Mouse (Mus musculus) cerebellum, adult 18-20 months (tissue): ENCODE measurements around the gene Dennd1b.

Experiments
- DNase-seq, 2 experiments: peaks; one replicate each; pipeline ENCODE4 v3.0.0; 2021

The Dennd1b gene

DNA sequence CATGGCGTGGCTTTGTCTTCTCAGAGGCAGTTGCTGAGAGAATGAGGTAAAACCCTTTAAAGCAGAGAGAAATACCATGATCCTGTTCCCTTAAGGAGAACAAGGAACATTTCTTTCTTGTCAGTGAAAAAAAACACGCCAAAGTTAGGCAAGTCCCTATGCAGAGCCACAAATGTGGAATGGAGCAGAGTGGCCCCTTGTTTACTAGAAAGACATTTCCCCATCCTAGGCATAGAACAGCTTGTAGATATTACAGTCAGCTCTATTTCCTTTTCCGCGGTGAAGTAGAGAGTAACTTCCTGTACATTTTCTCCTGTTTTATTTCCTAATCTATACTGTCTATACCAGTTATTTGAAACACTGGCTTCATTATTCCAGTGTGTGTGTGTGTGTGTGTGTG lies 243.0 kb downstream of the Dennd1b start:
- no peak for DNase-seq

DNA sequence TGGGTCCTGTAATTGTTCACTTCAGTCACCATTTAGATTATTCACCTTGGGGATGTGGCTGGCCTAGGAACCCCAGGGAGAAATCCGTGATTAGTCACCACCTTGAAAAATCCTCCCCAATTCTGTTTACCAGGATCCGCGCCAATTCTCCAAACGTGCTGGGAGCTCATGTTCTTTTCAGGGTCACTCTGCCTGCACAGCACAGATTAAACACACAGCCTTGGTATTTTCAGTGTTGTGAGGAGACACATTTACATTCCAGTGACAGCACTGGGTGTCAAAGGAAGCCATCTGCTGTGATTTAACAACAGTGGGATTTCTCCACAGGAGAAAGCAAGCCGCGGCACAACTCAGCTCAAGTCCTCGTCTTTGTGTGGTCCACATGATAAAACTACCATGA lies 246.6 kb downstream of the Dennd1b start:
- no peak for DNase-seq

DNA sequence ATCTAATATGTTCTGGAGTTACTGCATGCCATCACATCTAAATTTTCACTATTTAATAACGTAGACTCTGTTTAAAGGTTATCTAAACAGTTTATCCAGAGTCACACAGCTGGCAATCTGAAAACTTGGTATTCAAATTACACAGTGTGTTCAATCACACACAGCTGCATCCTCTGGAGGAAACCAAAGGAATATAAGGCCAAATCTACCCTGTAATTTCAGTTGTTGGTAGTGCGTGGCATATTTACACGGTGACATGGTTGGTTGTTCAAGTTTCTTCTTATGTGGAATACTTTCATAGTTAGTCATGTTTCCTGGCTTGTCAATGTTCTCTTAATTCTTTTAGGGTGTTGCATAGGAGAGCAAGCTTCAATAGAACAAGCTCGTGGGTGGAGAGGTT lies 247.3 kb downstream of the Dennd1b start:
- DNase-seq, result no peak

DNA sequence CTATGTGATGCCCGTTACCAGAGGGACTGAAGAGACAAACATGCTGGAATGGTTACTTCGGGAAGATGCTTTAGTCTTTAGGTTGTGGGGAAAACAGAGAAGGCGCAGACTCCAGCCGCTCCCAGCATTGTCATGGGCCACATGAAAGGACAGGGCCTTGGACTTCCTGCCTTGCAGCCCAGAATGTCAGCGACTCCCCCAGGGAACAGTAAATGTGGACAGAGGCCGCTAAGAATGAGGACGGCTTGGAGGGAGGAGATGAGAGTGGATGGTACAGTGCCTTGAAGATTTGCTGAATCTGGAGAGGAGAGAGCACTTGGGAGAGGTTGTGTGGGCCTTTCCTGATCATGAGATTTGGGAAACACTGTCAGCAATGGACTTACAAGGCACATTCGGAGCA lies 252.1 kb downstream of the Dennd1b start:
- DNase-seq, result no peak

DNA sequence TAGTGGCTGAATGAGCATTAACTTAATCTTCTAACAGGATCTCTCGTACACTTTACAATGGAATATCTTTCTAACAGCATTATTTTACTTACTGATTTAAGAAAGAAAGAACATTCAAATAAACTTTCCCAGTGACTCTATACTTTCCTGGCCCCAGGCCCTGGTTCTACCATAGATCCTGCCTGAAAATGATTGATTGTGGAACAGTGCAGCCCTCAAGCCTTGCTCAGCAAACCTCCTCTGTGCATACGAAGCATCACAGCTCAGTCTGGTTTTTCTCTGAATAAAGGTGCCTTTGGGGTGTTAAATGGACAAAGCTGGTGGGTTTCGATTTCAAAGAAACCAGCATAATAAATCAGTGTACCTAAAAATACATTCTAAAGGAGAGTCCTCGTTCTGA lies 260.6 kb downstream of the Dennd1b start:
- DNase-seq, result no peak

DNA sequence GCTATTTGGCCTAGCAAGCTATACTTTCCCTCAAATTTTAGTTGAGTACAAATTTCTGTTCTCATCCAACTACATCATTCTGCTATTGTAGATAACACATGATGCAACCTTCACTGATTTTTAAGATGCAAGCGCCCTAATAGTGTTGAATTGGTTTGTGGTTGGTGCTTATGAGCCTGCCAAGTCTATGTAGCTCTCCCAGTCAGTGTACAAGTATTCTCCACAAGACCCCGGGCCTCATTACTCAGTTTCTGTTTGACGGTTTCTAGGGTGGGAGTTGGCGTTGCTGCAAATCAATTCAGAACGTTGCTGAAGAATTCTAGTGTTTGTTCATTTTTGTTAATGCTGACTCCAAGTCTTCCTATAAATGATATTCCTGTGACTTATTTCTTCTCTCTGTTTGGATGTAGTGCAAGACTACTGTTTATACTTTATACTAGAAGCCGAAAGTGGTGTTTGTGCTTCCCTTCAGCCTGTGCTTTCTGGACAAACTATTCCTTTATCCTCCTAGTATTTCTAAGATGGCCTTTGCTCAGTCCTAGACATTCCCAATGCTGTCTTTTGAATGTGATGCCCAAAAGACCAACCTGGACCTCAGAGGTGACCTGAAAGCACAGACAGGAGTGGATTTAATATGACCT lies 261.2 kb downstream of the Dennd1b start:
- no peak for DNase-seq
